Mouse (Mus musculus) spleen, postnatal 4 days (tissue): ENCODE results near the gene Elmo2.

ENCODE experiments used
- DNase-seq, 2 experiments: peaks; one replicate each; pipeline ENCODE4 v3.0.0; 2022; ENCODE audit warnings: low spot score in 2 of 2

Elmo2 gene

DNA sequence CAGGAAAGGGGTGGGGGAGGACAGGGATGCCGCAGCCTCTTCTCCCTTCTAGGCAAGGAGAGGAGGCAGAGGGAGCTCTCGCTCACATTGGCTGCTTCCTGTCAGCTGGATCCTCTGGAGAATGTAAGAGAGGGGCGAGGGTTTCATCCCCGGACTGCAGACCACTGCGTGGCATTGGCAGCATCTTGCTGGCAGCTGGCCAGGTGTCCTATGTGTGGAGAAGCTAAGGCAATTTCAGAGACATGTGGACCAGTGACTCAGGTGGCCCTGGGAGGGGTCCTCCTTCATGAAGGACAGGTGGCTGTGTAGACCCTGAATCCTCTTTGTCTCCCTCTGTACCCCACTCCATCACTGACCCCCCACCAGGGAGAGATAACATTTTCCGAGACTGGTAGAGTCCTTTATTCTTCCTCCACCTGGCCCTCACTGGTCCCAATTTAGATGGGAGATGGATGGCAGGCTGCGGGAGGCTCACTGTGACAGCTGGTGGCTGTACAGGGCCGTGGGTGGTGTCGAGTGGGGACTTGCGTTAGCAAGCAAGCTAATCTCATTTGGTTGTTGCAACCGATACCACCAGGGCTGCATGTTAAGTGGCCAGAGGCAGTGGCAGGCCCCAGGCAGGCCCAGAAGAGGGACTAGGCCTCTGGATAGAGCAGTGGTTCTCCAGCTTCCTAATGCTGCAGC lies 69.0 kb downstream of the Elmo2 start:
- DNase-seq: no peak

DNA sequence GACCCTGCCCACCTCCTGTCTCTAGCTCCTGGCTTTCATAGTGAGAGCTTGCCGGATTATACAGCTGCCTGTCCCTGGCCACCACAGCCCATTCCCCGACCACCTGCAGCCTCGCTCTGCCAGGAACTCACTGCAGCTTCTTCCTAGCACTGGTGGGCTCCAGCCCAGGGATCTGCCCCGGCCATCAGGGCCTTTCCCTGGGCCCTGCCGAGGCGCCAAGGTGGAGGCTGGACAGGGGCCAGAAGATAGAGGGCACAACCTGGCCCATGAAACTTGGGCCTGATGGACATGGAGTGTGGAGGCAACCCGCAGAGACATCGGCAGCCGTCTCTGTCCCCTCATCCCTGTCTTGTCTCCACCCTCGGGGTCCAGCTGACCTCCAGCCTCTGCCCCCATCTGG lies 70.1 kb downstream of the Elmo2 start:
- no peak for DNase-seq

DNA sequence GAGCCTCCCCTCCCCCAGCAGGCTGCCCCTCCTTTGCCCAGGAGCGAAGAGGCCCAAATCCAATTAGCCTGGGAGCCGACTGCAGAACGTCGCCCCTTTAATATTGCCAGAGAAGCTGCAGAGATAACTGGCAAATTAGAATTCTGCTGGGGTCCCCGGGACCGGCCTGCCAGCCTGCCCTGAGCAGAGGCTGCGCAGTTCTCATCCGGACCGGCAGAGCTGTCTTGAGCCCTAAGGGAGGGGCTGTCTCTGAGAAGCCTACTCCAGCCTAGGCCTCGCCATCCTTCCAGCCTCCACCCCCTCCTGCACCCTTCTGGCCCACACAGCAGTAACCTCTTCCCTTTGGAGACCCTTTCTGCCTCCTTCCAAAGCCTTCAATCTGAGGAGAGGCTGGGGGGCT lies 72.4 kb downstream of the Elmo2 start:
- DNase-seq: no peak

DNA sequence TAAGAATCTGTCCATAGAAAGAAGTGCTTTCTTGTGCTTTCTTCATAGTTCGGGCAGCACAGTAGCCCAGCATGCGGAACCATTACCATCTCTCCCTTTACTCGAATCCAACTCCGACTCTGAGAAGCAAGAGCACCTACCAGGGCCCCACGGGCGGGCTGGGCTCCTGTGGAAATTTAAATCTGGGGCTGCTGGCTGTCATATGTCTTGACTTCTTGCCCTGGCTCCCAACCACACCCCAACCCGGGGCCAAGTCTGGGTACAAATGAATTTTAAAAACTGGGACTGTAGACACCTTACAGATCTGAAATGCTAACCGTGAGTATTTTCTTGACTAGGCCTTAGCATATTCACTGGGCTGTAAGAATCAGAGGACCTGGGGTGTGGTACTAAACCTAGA lies 73.0 kb downstream of the Elmo2 start:
- no peak for DNase-seq

DNA sequence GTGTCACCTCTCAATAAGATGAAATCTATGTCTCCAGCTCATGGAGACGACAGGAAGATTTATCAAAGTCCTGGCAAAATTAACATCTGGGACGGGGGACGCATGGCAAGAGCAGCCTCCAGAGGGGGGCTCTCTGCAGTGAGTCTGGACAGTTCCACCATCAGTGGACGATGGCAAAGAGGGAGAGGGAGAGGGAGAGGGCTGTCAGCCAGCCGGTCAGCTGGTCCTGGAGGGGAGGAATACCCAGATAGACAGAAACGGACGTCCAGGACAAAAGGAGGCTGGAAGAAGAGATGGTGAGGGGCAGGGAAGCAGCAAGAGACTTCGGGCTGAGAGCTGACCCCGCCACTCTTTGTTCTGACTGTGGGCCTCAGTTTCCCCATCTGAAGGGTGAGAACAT lies 73.5 kb downstream of the Elmo2 start:
- no peak for DNase-seq

DNA sequence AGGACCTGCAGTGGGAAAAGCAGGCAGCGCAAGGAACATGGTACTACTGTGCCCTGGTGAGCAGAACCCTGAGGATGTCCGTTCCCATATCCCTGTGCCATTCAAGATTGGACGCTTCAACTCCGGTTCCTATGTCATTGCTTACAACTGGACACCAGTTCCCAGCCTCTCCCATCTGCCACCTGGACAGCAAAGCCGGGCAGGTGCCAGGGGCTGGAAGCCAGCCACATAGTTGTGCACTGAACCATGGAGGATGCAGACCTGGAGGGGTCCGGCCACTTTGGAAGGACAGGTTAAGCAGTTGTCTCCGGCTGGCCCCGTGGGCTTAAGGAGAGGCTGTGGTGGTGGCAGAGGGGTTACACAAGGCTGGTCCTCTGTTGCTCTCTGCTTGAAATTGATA lies 73.9 kb downstream of the Elmo2 start:
- DNase-seq: no peak

DNA sequence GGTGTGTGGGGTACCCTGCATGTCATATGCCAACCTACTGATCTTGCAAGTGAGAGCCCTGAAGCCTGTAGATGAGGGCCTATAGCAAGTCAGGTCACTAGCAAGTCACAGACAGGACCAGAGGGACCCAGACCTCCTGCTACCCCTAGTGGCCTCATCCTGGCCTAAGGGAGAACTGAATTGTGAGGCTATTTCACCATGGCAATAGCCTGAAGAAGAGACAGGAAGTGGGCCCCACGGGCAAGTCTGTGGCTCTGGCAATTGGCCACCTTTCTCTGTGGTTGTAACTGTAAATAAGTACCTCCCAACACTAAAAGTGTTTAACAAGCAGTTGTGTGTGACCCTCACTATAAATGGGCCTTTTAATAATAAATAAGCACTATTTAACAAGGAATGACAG lies 75.4 kb downstream of the Elmo2 start:
- peak in 1 of 2 experiments; percentile 27 for DNase-seq

DNA sequence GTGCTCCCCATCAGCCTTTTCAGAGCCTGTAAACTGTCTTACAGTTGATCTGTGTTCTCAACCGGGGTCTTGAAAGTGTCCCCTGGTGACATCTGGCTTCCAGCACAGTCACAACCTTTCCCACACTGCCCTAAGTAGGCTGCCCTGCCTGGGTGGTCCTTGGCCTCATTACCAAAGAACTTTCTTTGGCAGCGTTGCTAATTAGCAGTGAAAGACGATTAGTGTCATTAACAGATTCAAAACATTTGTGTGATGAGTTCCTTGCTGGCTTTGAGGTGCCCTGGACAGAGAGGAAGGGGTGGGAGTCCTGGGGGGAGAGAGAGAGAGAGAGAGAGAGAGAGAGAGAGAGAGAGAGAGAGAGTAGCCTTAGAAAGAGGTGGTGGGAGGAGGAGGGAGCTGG lies 77.3 kb downstream of the Elmo2 start:
- no peak for DNase-seq

DNA sequence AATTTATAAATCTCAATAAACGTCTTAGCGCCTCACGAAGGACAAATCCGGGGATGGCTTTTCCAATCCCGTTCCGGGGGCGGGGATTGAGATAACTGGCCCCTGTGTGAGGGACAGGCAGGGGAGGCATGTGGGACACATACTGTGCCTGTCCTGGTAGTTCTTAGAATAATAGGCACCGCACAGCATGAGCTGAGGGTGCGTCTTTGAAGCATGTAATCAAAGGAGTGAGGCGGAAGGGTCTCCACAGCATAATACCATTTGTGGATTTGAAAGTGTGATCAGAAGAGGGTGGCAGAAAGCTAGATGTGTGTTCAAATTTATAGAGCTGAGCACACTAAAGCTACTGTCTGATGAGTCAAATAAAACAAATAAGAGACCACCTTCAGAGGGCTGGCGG lies 79.9 kb downstream of the Elmo2 start:
- DNase-seq: no peak

DNA sequence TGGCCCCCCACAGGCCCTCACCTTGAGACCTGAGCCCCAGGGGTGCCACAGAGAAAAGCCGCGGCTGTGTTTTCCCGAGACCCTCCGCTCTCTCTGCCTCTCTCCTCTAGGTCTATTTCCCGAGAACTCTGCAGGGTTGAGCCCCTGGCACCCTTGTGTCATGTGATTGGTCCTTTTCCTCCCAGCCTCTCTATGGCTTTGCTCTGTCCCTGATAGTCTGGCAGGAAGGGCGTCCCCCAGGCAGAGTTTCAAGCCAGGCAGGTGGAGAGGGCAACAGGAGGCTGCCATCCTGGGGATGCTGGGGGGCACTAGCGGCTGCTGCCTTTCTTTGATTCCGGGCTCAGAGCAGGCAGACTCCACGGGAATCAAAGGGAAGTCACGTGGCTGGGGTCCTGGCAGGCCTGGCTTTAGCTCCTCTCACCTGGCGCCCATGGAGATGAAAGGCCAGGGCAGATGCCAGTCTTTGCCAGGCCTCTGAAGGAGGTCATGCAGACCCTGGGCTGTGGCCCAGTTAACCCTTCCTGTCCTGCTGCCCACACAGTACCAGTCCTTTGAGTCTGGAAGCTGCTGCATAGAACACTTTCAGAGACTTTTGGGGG lies 83.1 kb downstream of the Elmo2 start:
- DNase-seq: no peak

DNA sequence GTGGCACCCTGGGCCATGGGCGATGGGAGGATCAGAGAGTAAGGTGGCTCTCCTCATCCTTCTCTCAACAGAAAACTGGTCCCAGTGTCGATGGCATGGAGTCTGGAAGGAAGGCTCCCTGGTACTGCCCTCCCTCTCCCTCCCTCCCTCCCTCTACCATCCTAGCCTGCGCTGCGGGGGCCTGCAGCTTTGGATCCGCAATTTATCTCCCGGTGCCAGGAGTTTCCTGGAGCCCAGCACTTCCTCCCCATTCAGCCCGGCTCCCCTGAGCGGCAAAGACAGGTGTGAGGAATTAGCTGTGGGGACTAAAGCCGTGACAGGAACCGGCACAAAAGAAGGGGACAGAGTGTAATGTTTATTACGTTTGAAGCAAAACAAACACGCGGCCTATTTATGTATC lies 83.7 kb downstream of the Elmo2 start:
- no peak for DNase-seq

DNA sequence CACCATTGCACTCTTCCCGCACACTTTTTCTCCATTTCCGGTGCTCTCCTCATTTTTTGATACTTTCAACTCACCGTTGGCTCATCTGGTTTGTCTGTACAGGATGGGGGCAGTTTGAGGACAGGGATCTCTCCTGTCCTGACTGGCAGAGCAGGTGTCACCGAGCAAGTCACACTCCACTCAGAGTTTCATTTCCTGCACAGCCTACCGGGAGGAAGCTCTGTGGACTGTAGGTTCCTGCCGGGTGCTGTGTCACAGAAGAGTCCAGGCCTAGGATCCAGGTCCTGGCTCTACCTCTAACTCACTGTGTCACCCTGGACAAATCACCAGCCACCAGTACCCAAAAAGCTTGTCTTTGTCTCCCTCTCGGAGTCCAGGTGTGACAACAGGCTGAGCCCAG lies 84.5 kb downstream of the Elmo2 start:
- DNase-seq: no peak

DNA sequence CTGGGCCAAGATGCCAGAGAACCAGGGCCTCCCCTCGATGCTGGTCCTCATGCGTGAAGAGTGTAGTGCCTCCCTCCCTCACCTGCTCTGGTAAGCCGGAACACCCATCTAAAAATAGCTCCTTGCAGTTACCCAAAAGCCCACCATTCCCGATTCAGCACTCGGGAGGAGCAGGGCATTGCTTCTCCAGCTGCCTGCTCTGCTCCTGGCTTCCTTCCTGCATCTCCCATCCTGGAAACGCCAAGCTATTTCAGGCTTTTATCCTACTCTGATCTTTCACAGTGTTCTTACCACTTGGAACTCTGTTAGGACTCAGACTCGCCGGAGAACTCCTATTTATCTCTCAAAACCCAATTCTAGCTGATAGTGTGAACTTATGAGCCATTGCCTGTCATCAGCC lies 85.9 kb downstream of the Elmo2 start:
- DNase-seq: no peak

DNA sequence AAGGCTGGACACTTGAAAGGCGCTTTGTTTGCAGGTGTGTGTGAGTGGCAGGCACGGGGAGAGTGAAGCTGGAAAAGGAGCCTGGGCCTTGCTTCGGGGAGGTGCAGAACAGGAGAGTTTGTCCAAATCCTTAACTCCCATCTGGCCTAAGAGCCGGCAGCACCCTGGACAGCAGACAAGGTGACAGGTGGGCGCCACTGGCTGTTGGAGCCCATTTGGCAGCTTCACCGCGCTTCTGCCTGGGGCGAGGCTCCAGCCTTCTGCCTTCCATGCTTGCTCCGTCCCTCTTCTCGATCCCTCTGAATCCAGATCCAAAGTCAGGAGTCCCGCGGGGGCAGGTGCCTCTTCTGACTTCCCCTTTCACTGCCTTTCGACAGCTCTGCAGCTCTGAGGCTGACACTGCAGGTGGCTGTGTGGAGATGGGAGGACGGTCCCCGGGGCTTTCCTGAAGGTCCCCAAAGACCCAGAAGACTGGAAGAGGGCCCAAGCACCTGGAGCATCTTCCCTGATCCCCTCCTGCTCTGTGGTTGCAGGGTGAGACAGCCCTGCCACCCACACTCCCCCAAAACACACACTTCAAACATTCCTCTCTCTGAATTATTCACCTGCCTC lies 86.6 kb downstream of the Elmo2 start:
- DNase-seq: no peak

DNA sequence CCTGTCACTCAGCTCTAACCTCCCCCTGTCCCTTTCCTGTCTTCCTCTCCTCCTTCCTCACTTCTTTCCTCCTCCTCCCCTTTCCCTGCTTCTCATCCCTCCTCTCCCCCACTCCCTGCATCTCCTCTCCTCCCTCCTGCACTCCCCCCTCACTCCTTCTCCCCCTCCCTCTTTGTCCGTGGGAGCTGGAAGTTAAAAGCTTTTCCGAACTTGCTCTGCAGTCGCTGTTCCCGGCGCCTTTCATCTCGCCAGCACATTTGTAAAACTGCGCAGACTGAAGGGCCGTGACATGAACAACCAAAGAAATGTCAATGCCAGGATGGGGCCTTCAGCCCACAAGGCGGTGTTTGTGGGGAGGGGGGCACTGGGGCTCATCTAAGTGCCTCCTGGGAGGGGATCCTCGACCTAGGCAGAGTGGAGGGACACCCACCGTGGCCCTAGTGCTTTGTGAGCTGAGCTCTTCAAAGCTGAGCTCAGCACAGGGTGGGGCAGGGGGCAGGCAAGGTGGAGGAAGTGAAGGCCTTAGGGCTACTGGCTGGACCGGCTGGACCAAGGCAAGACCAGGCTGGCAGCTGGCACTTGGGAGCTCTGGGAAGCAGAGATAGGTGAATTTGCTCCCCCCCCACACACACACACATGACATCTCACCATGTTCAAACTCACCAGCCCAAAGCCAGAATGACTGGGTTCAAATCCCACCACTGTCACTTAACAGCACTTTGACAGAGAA lies 87.7 kb downstream of the Elmo2 start:
- DNase-seq: no peak
